Mouse (Mus musculus): ENCODE data around the gene Gapvd1. TPM values are rescaled to one million over a fixed set of nuclear protein-coding genes. Genes with fewer than 3 reads are reported as not detected.

Gene Gapvd1
- polyA plus RNA-seq, 1 experiment from 2014 or later = 39.0 TPM

- Histone ChIP-seq H3K4me1 (ENCODE audit: insufficient read depth) (peaks cover 3% of the 10 kb centered on the region; the same call in 1 of the 2 replicates), H3K27ac (ENCODE audit: low read depth) (no peak overlapping the region), H3K4me2 (ENCODE audit: low read depth, low read length) (peak overlapping the region; percentile 88; the same call in 1 of the 2 replicates), H3K4me3 (ENCODE audit: low read depth, low read length) (no peak overlapping the region), H3K9me3 (ENCODE audit: low read length) (no peaks in the 10 kb centered on the region), H3K36me3 (replicated peaks; ENCODE audit: insufficient read depth, low read length) (no peaks in the 10 kb centered on the region), H3K9ac (replicated peaks) (no peak overlapping the region), H3K27me3 (ENCODE audit: insufficient read depth, low read length) (no peaks in the 10 kb centered on the region)
- TF ChIP-seq EP300 (IDR thresholded peaks at IDR 0.05; ENCODE audit: low read depth) (no peak), CTCF (IDR thresholded peaks at IDR 0.05; ENCODE audit: low read depth) (no peak)
- ATAC-seq (no peak), DNase-seq (no peak)
- WGBS (ENCODE audit: insufficient replicate concordance) = 51% methylated on average over 5 of the region's 5 CpGs
Observed at GRCm38 (mm10) chr2:34639725-34640124, 115.3 kb downstream of the Gapvd1 start.

DNA sequence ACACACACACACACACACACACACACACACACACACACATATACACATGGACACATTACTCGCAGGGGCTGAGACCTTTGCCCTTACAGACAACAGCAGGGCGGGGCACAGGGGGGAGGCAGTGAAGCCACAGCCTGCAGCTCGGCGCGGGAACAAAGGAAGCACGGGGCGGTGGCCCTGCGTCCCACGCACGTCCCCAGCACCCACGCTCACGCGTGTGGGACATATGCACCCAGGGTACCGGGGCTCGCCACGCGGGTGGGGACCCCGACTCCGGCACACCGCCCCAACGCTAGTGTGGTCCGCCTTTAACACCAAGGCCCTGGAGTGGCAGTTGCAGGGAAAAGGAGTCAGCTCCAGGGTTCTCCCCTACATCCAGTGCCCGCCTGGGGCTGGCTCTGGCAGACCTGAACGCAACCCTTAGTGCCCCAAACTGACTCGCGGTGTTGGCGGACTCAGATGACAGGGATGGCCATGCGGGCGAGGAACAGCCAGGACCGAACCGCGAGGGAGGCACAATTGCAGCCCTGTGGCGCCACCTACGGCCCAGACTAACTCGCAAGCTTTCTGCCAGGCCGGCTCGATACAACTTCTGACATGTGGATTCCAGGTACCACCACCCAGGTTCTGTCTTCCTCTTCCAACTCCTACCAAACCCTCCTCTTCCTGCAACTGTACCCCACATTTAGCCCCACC lies 115.9 kb downstream of the Gapvd1 start:
- H3K9ac ChIP-seq (replicated peaks) = peak overlapping the region; percentile 56; the same call in 1 of the 2 replicates
- ATAC-seq (peak; percentile 86), DNase-seq (peak; percentile 88)
- peak; percentile 90 for TF ChIP-seq CTCF (IDR thresholded peaks at IDR 0.05; ENCODE audit: low read depth)
- TF ChIP-seq EP300 (IDR thresholded peaks at IDR 0.05; ENCODE audit: low read depth) = no peak
- H3K27ac ChIP-seq (ENCODE audit: low read depth) = no peak overlapping the region
- peak overlapping the region; percentile 88 for H3K4me2 ChIP-seq (ENCODE audit: low read depth, low read length)
- WGBS (ENCODE audit: insufficient replicate concordance) = 5% methylated on average over 37 of the region's 37 CpGs
- H3K4me1 ChIP-seq (ENCODE audit: insufficient read depth) = peaks cover 3% of the 10 kb centered on the region; the same call in 1 of the 2 replicates
- H3K36me3 ChIP-seq (replicated peaks; ENCODE audit: insufficient read depth, low read length) = no peaks in the 10 kb centered on the region
- H3K9me3 ChIP-seq (ENCODE audit: low read length) = no peaks in the 10 kb centered on the region
- H3K27me3 ChIP-seq (ENCODE audit: insufficient read depth, low read length) = no peaks in the 10 kb centered on the region
- peak overlapping the region; percentile 40 for H3K4me3 ChIP-seq (ENCODE audit: low read depth, low read length)

DNA sequence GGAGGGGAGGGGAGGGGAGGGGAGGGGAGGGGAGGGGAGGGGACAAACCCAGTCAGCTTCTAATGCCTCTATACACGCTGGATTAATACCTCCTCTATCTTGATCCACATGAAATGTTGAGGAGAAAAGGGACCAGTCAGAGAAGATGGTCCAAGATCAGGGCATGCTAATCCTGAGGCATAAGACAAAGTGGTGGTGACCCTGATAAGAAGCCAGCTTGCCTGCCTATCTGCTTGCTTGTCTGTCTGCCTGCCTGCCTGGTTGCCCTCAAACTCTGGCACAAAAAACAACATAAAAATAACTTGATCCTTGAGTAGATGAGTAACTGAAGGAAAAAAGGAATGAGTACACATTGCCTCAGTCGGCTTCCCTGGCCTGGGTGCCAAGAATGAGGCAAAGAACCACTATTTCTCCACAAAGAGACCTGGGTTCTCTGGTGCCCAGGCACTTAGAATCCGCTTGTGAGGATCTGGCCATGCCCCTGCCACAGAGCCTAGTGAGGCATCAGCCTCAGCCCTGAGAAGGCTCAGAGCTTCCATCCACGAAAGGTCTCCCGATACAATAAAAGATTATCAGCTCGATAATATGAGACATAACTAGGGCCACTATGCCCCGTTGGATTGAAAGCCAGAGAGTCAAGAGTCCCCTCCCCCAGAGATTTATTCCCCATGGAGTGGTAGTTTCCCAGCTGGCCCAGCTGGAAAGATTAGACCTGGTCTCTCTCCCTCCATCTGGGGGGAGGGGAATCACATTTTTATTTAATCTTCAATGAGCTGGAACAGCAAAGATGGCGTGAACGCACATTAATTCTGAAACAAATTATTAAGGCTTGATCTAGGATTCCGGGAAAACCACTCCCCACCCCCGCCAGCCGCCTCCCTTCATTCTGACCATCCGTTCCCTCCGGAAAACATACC lies 119.5 kb downstream of the Gapvd1 start:
- no peak overlapping the region for H3K9ac ChIP-seq (replicated peaks)
- peaks cover 3% of the 10 kb centered on the region; the same call in 1 of the 2 replicates for H3K4me1 ChIP-seq (ENCODE audit: insufficient read depth)
- ATAC-seq (no peak), DNase-seq (no peak)
- no peak overlapping the region for H3K4me3 ChIP-seq (ENCODE audit: low read depth, low read length)
- no peak overlapping the region for H3K4me2 ChIP-seq (ENCODE audit: low read depth, low read length)
- H3K27ac ChIP-seq (ENCODE audit: low read depth) = no peak overlapping the region
- no peaks in the 10 kb centered on the region for H3K27me3 ChIP-seq (ENCODE audit: insufficient read depth, low read length)
- TF ChIP-seq EP300 (IDR thresholded peaks at IDR 0.05; ENCODE audit: low read depth) (no peak), CTCF (IDR thresholded peaks at IDR 0.05; ENCODE audit: low read depth) (no peak)
- H3K36me3 ChIP-seq (replicated peaks; ENCODE audit: insufficient read depth, low read length) = no peaks in the 10 kb centered on the region
- 68% methylated on average over 14 of the region's 14 CpGs for WGBS (ENCODE audit: insufficient replicate concordance)
- H3K9me3 ChIP-seq (ENCODE audit: low read length) = no peaks in the 10 kb centered on the region

DNA sequence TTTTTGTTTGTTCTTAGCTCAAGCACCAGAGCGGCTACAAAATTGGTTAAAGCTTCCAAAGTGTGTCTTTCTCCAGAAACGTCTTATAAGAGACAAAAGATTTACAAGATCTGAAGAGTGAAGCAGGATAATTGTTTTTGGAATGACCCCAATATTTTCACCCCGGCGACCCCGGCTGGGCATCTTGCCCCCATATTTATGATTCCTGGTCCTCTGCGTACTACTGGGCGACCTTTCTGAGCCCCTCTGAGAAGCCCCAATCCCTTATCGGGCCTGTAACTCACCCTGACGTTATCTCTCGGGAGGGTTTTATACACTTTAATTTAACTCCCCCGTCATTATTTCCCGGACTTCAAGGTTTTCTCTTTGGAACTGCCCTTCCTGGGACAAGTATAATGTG lies 123.0 kb downstream of the Gapvd1 start:
- TF ChIP-seq EP300 (IDR thresholded peaks at IDR 0.05; ENCODE audit: low read depth) = no peak
- no peak for TF ChIP-seq CTCF (IDR thresholded peaks at IDR 0.05; ENCODE audit: low read depth)
- Histone ChIP-seq H3K4me2 (ENCODE audit: low read depth, low read length) (no peak overlapping the region), H3K27me3 (ENCODE audit: insufficient read depth, low read length) (no peaks in the 10 kb centered on the region), H3K4me3 (ENCODE audit: low read depth, low read length) (no peak overlapping the region), H3K9ac (replicated peaks) (no peak overlapping the region), H3K36me3 (replicated peaks; ENCODE audit: insufficient read depth, low read length) (no peaks in the 10 kb centered on the region), H3K4me1 (ENCODE audit: insufficient read depth) (peaks cover 10% of the 10 kb centered on the region), H3K9me3 (ENCODE audit: low read length) (no peaks in the 10 kb centered on the region), H3K27ac (ENCODE audit: low read depth) (no peak overlapping the region)
- no peak for DNase-seq
- 82% methylated on average over 12 of the region's 12 CpGs for WGBS (ENCODE audit: insufficient replicate concordance)
- ATAC-seq = no peak

- H3K4me3 ChIP-seq (ENCODE audit: low read depth, low read length) = no peak overlapping the region
- H3K27ac ChIP-seq (ENCODE audit: low read depth) = no peak overlapping the region
- H3K9ac ChIP-seq (replicated peaks) = no peak overlapping the region
- no peaks in the 10 kb centered on the region for H3K27me3 ChIP-seq (ENCODE audit: insufficient read depth, low read length)
- H3K4me2 ChIP-seq (ENCODE audit: low read depth, low read length) = no peak overlapping the region
- 0 out of 2 replicates have a peak, but pooled peaks cover 3% of the 10 kb centered on the region for H3K36me3 ChIP-seq (replicated peaks; ENCODE audit: insufficient read depth, low read length)
- ATAC-seq = no peak
- no peak for TF ChIP-seq EP300 (IDR thresholded peaks at IDR 0.05; ENCODE audit: low read depth)
- H3K4me1 ChIP-seq (ENCODE audit: insufficient read depth) = peaks cover 10% of the 10 kb centered on the region
- WGBS (ENCODE audit: insufficient replicate concordance) = 82% methylated on average over 6 of the region's 6 CpGs
- no peak for DNase-seq
- H3K9me3 ChIP-seq (ENCODE audit: low read length) = no peaks in the 10 kb centered on the region
Observed at GRCm38 (mm10) chr2:34630445-34630844, 124.6 kb downstream of the Gapvd1 start.

- DNase-seq = no peak
- Histone ChIP-seq H3K27ac (ENCODE audit: low read depth) (no peak overlapping the region), H3K9ac (replicated peaks) (no peak overlapping the region), H3K9me3 (ENCODE audit: low read length) (no peaks in the 10 kb centered on the region), H3K36me3 (replicated peaks; ENCODE audit: insufficient read depth, low read length) (0 out of 2 replicates have a peak, but pooled peaks cover 3% of the 10 kb centered on the region), H3K4me2 (ENCODE audit: low read depth, low read length) (no peak overlapping the region), H3K27me3 (ENCODE audit: insufficient read depth, low read length) (no peaks in the 10 kb centered on the region), H3K4me3 (ENCODE audit: low read depth, low read length) (no peak overlapping the region), H3K4me1 (ENCODE audit: insufficient read depth) (peaks cover 10% of the 10 kb centered on the region)
- WGBS (ENCODE audit: insufficient replicate concordance) = 65% methylated on average over 7 of the region's 7 CpGs
- peak; percentile 22; the same call in 1 of the 2 replicates for ATAC-seq
- no peak for TF ChIP-seq EP300 (IDR thresholded peaks at IDR 0.05; ENCODE audit: low read depth)
- no peak for TF ChIP-seq CTCF (IDR thresholded peaks at IDR 0.05; ENCODE audit: low read depth)
Observed at GRCm38 (mm10) chr2:34629758-34630157, 125.3 kb downstream of the Gapvd1 start.

Data from liver, postnatal 0 days (tissue).